Mouse (Mus musculus): ENCODE measurements around the gene Csnk2a1. TPM values are rescaled to one million over a fixed set of nuclear protein-coding genes. Genes with fewer than 3 reads are reported as not detected.
"Not testable (repeated sequence)": the region's sequence is repeated elsewhere in the genome, so short reads cannot be mapped to it uniquely, and the experiment has no call there.

Csnk2a1 gene
- polyA plus RNA-seq, 1 experiment from 2014 or later = 112 TPM

DNA sequence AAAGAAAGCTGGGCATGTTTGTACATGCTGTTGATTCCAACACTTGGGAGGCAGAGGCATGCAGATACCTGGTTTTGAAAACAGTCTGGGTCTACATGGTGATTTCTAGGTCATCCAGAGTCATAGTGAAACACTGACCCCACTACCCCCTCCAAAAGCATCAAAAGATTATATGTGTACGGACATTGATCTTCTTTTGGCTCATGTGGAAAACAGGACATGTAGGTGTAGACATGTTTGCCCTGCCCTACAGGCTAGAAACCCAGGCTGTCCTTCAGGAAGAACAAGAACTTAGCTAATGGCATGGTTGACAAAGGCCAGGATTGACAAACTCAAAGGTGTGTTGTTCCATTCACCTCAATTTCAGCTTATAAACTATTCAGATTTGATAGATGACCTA is 33.1 kb downstream of the Csnk2a1 start:
- peaks cover 82% of the 10 kb centered on the region for H3K36me3 ChIP-seq (ENCODE audit: control insufficient read depth, insufficient read depth, low read length)

DNA sequence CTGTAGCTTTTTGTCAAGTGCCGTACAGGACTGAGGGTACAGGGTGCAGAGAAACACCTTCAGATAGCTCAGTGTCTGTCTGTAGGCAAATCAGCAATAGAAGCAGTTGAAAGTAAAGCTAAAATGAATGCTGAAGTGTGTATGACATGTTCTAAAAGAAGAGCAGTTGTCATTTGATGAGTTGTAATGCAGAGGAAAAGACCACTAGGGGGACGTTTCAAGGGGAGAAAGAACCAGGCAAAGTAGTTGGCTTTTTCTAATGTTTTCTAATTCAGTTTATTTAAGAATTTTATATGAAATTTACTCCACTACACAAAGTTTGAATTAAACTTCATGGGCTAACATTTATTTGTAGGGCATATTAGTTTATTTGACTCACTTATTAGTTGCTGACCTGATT is 47.0 kb downstream of the Csnk2a1 start:
- Histone ChIP-seq H3K9ac (ENCODE audit: low read length) (no peak overlapping the region), H3K27ac (ENCODE audit: low read depth) (no peak overlapping the region), H3K4me1 (replicated peaks; ENCODE audit: control insufficient read depth, insufficient read depth, low read length) (no peaks in the 10 kb centered on the region), H3K4me3 (ENCODE audit: low read depth, low read length) (no peak overlapping the region), H3K4me2 (ENCODE audit: low read length) (no peak overlapping the region), H3K27me3 (replicated peaks; ENCODE audit: control insufficient read depth, insufficient read depth, low read length) (no peaks in the 10 kb centered on the region), H3K36me3 (ENCODE audit: control insufficient read depth, insufficient read depth, low read length) (peaks cover 86% of the 10 kb centered on the region), H3K9me3 (ENCODE audit: control insufficient read depth, low read length) (no peaks in the 10 kb centered on the region)
- 81% methylated on average over 2 of the region's 2 CpGs for WGBS
- no peak for ATAC-seq (replicated peaks; ENCODE audit: low FRiP score, low TSS enrichment, low read depth)
- DNase-seq (ENCODE audit: low spot score) = no peak

More for the DNA sequence above, 33.1 kb downstream of the Csnk2a1 start:
- Histone ChIP-seq H3K9ac (ENCODE audit: low read length) (no peak overlapping the region), H3K4me3 (ENCODE audit: low read depth, low read length) (no peak overlapping the region), H3K4me1 (replicated peaks; ENCODE audit: control insufficient read depth, insufficient read depth, low read length) (no peaks in the 10 kb centered on the region), H3K27me3 (replicated peaks; ENCODE audit: control insufficient read depth, insufficient read depth, low read length) (no peaks in the 10 kb centered on the region), H3K4me2 (ENCODE audit: low read length) (no peak overlapping the region), H3K27ac (ENCODE audit: low read depth) (no peak overlapping the region), H3K9me3 (ENCODE audit: control insufficient read depth, low read length) (no peaks in the 10 kb centered on the region)
- ATAC-seq (replicated peaks; ENCODE audit: low FRiP score, low TSS enrichment, low read depth) = no peak
- 91% methylated on average over 1 of the region's 1 CpGs for WGBS
- no peak for DNase-seq (ENCODE audit: low spot score)

DNA sequence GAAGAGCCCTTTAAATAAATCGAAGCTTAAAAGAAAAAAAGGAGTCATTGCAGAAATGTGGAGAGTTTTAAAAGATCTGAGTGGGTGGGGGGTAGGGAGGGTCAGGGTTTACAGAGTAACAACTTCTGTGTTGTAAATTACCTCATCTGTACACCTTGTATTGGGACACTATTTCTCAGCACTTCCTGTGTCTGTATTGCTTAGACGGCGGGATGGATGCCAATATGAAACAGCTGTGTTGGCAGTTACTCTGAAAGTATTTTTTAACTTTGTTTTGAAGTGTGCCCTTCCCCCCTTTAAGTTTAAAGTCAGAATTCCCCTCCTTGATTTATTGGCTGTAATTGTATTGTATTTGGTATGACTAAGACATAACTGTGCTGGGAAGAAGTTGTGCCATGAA is 54.8 kb downstream of the Csnk2a1 start:
- WGBS = 80% methylated on average over 3 of the region's 3 CpGs
- H3K36me3 ChIP-seq (ENCODE audit: control insufficient read depth, insufficient read depth, low read length) = peaks cover 83% of the 10 kb centered on the region

DNA sequence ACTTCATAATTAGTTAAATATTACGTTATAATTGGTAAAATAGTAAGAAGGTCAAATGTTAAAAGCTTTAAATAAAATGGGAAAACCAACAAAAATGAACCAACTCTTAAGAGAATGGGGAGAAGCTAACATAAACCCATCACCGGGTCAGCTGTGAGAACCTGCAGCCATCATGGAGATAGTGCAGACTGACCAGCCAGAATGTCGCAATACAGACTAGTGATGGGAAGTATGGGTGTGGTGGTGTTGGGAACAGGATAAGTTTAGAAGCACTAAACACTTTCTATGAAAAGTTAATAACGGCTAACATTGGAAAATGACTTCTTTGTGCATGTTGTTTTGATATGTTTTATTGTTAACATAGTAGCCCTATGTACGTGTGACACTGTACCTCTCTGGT is 60.9 kb downstream of the Csnk2a1 start:
- Histone ChIP-seq H3K27ac (ENCODE audit: low read depth) (no peak overlapping the region), H3K36me3 (ENCODE audit: control insufficient read depth, insufficient read depth, low read length) (peaks cover 45% of the 10 kb centered on the region), H3K4me3 (ENCODE audit: low read depth, low read length) (no peak overlapping the region), H3K27me3 (replicated peaks; ENCODE audit: control insufficient read depth, insufficient read depth, low read length) (no peaks in the 10 kb centered on the region), H3K9me3 (ENCODE audit: control insufficient read depth, low read length) (no peaks in the 10 kb centered on the region), H3K9ac (ENCODE audit: low read length) (no peak overlapping the region), H3K4me1 (replicated peaks; ENCODE audit: control insufficient read depth, insufficient read depth, low read length) (no peaks in the 10 kb centered on the region), H3K4me2 (ENCODE audit: low read length) (no peak overlapping the region)
- DNase-seq (ENCODE audit: low spot score) = no peak
- ATAC-seq (replicated peaks; ENCODE audit: low FRiP score, low TSS enrichment, low read depth) = no peak
- WGBS = 88% methylated on average over 5 of the region's 5 CpGs

More for the DNA sequence above, 54.8 kb downstream of the Csnk2a1 start:
- no peaks in the 10 kb centered on the region for H3K4me1 ChIP-seq (replicated peaks; ENCODE audit: control insufficient read depth, insufficient read depth, low read length)
- H3K27ac ChIP-seq (ENCODE audit: low read depth) = no peak overlapping the region
- no peaks in the 10 kb centered on the region for H3K27me3 ChIP-seq (replicated peaks; ENCODE audit: control insufficient read depth, insufficient read depth, low read length)
- no peak for DNase-seq (ENCODE audit: low spot score)
- H3K9ac ChIP-seq (ENCODE audit: low read length) = no peak overlapping the region
- H3K9me3 ChIP-seq (ENCODE audit: control insufficient read depth, low read length) = no peaks in the 10 kb centered on the region
- H3K4me2 ChIP-seq (ENCODE audit: low read length) = no peak overlapping the region
- ATAC-seq (replicated peaks; ENCODE audit: low FRiP score, low TSS enrichment, low read depth) = no peak
- H3K4me3 ChIP-seq (ENCODE audit: low read depth, low read length) = no peak overlapping the region

DNA sequence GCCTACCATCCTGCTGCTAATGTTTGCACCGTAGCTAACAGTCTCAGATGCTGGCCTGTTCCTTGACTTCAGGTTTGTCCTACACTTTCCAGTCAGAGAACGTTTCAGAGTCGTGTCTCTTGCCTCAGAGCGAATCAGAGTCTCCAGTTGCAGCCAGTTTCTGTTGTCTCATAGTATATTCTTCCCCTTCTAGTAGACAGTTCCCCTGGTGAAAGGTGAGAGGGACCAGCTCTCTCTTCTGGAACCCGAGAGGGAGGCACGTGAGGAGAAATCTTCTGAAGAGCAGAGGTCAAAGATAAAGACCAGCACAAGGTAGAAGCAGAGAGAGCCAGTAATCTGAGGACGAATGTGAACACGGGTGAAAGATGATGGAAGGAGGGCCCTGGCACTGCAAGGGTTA is 61.4 kb downstream of the Csnk2a1 start:
- no peak for ATAC-seq (replicated peaks; ENCODE audit: low FRiP score, low TSS enrichment, low read depth)
- Histone ChIP-seq H3K4me1 (replicated peaks; ENCODE audit: control insufficient read depth, insufficient read depth, low read length) (0 out of 2 replicates have a peak, but pooled peaks cover under 1% of the 10 kb centered on the region), H3K27ac (ENCODE audit: low read depth) (no peak overlapping the region), H3K36me3 (ENCODE audit: control insufficient read depth, insufficient read depth, low read length) (peaks cover 40% of the 10 kb centered on the region), H3K4me2 (ENCODE audit: low read length) (no peak overlapping the region), H3K27me3 (replicated peaks; ENCODE audit: control insufficient read depth, insufficient read depth, low read length) (no peaks in the 10 kb centered on the region), H3K9ac (ENCODE audit: low read length) (no peak overlapping the region), H3K9me3 (ENCODE audit: control insufficient read depth, low read length) (no peaks in the 10 kb centered on the region), H3K4me3 (ENCODE audit: low read depth, low read length) (no peak overlapping the region)
- WGBS = 79% methylated on average over 8 of the region's 8 CpGs
- no peak for DNase-seq (ENCODE audit: low spot score)

DNA sequence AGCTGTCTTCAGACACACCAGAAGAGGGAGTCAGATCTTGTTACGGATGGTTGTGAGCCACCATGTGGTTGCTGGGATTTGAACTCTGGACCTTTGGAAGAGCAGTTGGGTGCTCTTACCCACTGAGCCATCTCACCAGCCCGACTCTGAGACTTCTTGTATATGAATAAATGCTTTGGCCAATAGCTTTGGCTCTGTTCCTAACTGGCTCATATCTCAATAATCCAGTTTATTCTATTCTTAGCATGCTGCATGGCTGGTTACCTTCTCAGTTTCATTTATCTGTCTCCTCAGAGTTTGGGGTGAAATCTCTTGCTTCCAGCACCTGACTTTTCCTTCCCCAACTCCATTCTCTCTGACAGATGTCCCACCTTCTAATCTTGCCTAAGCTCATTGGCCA is 63.0 kb downstream of the Csnk2a1 start:
- not testable (repeated sequence) for H3K9me3 ChIP-seq (ENCODE audit: control insufficient read depth, low read length); H3K9ac ChIP-seq (ENCODE audit: low read length); H3K27me3 ChIP-seq (replicated peaks; ENCODE audit: control insufficient read depth, insufficient read depth, low read length); ATAC-seq (replicated peaks; ENCODE audit: low FRiP score, low TSS enrichment, low read depth); H3K27ac ChIP-seq (ENCODE audit: low read depth); H3K4me1 ChIP-seq (replicated peaks; ENCODE audit: control insufficient read depth, insufficient read depth, low read length); H3K4me2 ChIP-seq (ENCODE audit: low read length); H3K4me3 ChIP-seq (ENCODE audit: low read depth, low read length); DNase-seq (ENCODE audit: low spot score)
- 88% methylated on average over 1 of the region's 2 CpGs for WGBS
- H3K36me3 ChIP-seq (ENCODE audit: control insufficient read depth, insufficient read depth, low read length) = peaks cover 24% of the 10 kb centered on the region

DNA sequence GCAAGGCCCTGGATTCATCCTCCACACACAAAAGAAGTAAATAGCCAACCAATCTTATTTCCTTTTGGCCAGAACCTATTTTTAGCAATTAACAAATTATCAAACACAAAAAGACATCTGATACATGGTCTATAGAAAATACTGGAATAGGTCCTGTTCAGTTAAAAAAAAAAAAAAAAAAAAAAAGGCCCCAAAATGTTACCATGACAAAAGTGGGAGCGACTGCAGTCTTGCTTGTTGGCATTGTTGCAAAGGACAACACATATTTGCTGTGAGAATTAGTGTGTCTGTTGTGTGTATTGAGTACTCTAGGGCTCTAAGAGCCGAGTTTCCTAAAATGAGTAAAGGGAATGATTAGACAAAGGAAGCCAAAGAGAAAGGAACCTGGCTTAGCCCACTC is 65.8 kb downstream of the Csnk2a1 start:
- ATAC-seq (replicated peaks; ENCODE audit: low FRiP score, low TSS enrichment, low read depth) = no peak
- 73% methylated on average over 2 of the region's 2 CpGs for WGBS
- no peak overlapping the region for H3K27ac ChIP-seq (ENCODE audit: low read depth)

DNA sequence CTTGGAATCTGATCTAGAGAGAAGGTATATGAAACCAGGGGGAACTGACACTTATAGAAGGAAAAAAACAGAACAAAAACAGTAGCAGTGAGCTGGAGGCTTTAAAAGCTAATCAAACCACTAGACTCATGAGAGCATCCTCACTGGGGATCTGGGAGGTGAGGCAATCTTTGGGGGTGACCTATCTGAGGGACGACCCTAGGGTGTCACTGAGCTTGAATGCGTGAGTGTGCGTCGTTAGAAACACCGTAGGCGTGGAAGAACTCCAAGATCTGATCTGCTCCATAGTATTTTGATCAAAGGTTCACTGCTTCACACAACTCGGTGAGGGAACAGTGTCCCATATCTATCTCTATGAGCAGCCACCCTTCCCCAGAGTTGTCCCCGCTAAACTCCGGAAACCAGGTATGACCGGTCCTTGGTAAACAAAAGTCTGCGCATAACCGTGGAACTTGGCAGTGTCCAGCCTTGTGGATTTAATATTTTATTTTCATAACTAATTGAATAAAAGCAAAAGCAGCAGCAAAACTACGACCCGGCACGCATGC is 66.6 kb downstream of the Csnk2a1 start:
- no peak for DNase-seq (ENCODE audit: low spot score)

More for the DNA sequence above, 65.8 kb downstream of the Csnk2a1 start:
- Histone ChIP-seq H3K4me3 (ENCODE audit: low read depth, low read length) (no peak overlapping the region), H3K4me1 (replicated peaks; ENCODE audit: control insufficient read depth, insufficient read depth, low read length) (peaks cover 16% of the 10 kb centered on the region), H3K4me2 (ENCODE audit: low read length) (no peak overlapping the region), H3K36me3 (ENCODE audit: control insufficient read depth, insufficient read depth, low read length) (0 out of 2 replicates have a peak, but pooled peaks cover 3% of the 10 kb centered on the region), H3K27me3 (replicated peaks; ENCODE audit: control insufficient read depth, insufficient read depth, low read length) (no peaks in the 10 kb centered on the region), H3K9ac (ENCODE audit: low read length) (no peak overlapping the region), H3K9me3 (ENCODE audit: control insufficient read depth, low read length) (no peaks in the 10 kb centered on the region)
- no peak for DNase-seq (ENCODE audit: low spot score)

More for the DNA sequence above, 66.6 kb downstream of the Csnk2a1 start:
- Histone ChIP-seq H3K9me3 (ENCODE audit: control insufficient read depth, low read length) (no peaks in the 10 kb centered on the region), H3K36me3 (ENCODE audit: control insufficient read depth, insufficient read depth, low read length) (no peaks in the 10 kb centered on the region), H3K4me2 (ENCODE audit: low read length) (peak overlapping the region; percentile 80), H3K4me3 (ENCODE audit: low read depth, low read length) (peak overlapping the region; percentile 88), H3K4me1 (replicated peaks; ENCODE audit: control insufficient read depth, insufficient read depth, low read length) (peaks cover 16% of the 10 kb centered on the region), H3K9ac (ENCODE audit: low read length) (peak overlapping the region; percentile 81; the same call in 1 of the 2 replicates), H3K27ac (ENCODE audit: low read depth) (no peak overlapping the region), H3K27me3 (replicated peaks; ENCODE audit: control insufficient read depth, insufficient read depth, low read length) (no peaks in the 10 kb centered on the region)
- ATAC-seq (replicated peaks; ENCODE audit: low FRiP score, low TSS enrichment, low read depth) = peak; percentile 69
- WGBS = 1% methylated on average over 15 of the region's 15 CpGs
